Mouse (Mus musculus) lung, postnatal 4 days (tissue): ENCODE measurements around the gene Add3.
A peak's percentile ranks its signal among the peaks of the same experiment; 100 is the strongest.

Source experiments
- DNase-seq, 2 experiments: peaks; one replicate each; pipeline ENCODE4 v3.0.0; 2021

The Add3 gene

DNA sequence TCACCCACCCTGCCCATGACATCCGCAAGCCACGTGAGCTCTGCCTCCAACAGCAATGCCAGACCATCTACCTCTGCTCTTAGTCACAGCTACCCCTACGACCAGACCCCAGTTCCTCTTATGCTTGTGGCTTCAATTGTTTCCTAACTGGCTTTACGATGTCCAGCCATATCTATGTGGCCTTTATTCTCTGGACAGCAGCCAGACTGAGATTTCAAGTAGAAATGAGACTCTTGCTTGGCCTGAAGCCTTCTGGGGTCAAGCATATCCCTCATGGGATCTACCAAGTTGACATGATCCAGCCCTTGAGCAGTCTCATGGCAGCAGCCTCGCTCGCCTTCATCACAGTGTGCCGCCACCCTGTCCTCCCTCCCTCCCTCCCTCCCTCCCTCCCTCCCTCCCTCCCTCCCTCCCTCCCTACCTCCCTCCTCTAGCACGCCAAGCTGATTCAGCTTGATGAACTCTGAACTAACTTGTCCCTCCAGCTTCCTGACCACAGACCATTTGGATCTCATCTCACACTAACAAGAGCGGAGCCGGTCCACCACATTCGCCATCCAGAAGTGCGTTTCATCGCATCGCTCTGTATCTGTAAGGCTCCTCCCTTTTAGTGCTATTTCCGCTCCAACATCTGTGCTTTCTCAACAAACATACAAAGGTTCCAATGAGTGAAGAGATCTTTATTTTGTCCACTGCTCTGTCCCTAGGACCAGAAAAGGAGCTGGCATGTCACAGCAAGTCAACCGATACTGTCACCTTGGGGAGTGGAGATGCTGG, 9.7 kb upstream of the Add3 start:
- peak in 1 of 2 experiments; percentile 22 for DNase-seq

DNA sequence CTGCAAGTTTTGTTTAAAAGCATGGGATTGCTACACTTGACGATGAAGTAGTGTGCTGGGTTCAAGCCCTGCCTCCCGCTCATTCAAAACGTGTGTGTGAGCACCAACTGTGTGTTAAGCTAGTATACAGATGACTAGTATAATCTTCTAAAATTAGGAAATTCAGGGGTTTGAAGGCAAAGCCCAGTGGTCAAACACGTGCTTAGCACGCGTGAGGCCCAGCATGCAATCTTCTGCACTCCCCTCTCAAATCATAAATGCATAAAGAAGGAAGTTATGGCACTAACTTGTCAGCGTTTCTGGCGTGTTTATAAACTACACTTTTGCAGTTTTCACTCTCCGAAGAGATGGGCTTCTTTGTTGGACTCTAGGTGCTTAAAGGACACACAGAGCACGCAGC, 7.8 kb upstream of the Add3 start:
- no peak for DNase-seq

DNA sequence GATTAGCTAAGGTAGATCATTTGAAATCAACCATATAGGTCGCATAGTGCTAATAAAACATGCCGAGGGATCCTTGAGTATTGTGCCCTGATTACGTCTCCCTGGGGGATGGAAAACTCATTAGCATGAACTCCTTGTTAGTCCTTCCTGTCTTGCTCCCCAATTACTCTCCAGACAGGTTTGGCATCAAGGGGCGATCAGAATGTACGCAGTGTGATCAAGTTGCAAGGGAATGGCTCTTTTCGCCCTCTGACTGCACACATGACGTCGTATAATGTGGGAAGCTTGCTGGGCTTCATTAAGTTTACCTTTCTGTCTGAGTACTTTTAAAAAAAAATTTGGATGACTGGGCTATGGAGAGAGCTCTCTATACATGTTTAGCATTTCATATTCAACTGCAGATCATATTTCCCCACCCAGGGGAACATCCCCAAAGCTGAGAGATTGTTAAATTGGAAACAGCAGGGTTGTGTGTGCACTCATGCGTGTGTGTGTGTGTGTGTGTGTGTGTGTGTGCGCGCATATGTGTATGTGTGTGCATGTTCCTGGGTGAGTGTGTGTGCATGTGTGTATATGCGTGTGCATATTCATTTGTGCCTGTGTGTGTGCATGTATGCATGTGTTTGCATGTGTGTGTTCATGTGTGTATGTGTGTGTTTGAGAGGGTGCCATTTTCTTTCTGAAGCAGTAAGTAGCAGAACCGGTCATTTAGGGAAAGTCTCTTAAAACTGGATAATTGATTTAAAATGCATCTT, 3.7 kb upstream of the Add3 start:
- no peak for DNase-seq

DNA sequence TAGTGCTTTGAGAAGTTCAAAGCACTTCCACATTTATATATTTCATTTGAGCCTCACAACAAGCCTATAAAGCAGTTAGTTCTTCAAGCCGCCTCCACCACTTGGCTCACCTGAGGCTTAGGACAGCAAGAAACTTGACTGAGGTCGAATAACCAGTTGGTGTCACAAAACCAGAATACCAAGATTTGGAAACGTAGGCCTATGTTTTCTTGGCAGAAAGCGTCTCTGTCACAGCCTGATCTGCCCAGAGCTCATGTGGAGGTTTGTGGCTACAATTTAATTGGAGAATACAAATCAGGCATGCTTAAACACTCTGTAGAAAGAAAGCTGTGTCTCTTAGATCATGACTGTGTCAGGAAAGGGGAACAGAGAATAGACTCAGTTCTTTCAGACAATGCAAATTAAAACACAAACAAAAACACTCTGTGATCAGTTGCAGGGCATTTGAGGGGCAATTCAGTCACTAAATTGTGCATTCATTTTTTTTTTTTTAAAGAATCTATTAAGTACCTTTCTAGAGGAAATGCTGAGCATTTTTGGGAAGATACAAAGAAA, 3.0 kb upstream of the Add3 start:
- no peak for DNase-seq

DNA sequence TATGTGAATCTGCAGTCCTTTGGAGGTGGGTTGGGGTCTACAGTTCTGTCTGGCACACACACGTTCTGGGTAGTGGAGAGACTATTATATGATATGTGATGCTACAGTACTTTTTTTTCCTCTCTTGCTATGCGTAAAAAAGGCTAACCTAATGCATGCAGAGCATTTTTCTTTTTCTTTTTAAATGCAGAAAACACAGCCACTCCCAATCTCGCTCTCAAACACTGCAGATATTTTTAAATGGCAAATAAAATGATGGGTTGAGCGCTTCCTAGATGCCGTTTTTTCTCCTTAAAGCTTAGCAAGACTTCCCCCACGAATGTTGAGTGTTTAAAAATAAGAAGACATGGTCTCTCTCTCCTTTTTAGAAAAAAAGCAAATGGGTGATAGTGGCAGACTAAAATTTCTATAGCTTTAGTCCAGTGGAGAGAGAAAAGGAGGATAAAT, 584 bp downstream of the Add3 start:
- DNase-seq: no peak

DNA sequence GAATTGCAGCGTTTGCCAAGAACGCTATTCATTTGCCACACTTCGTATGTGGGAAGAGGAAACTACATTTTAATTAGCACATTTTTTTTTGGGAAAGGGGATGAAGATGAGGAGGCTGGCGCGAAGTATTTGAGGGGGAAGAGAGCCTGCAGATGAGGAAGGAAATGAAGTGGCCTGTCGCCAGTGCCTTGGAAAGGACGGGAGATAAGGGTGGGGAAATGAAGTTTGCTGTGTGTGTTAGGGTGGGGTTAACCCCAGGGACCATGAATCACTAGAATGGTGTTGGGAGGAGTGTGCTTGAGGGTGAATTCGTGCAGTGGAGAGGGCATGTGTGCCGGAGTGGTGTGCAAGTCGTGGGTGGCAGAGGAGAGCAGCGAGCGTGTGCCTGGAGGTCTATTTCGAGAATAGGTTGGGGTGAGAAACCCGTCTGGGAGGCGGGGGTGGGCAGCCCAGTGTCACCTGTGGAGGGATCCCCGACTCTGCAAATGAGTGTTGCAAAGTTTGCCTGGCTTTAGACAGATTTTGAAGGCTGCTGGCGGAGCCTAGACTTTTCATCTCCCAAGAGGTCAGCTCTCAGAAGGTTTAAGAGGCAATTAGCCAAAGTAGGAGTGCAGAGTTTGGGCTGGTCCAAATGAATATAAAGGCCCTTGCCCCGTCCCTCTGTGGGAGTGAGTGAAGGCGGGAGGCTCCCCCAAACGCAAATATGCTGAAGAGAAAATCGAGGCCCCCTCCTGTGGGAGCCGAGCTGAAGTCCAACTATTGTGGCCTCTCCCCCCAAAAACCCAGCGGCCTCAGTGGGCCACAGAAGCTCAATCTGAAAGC, 1.2 kb downstream of the Add3 start:
- peak; percentile 62 for DNase-seq

DNA sequence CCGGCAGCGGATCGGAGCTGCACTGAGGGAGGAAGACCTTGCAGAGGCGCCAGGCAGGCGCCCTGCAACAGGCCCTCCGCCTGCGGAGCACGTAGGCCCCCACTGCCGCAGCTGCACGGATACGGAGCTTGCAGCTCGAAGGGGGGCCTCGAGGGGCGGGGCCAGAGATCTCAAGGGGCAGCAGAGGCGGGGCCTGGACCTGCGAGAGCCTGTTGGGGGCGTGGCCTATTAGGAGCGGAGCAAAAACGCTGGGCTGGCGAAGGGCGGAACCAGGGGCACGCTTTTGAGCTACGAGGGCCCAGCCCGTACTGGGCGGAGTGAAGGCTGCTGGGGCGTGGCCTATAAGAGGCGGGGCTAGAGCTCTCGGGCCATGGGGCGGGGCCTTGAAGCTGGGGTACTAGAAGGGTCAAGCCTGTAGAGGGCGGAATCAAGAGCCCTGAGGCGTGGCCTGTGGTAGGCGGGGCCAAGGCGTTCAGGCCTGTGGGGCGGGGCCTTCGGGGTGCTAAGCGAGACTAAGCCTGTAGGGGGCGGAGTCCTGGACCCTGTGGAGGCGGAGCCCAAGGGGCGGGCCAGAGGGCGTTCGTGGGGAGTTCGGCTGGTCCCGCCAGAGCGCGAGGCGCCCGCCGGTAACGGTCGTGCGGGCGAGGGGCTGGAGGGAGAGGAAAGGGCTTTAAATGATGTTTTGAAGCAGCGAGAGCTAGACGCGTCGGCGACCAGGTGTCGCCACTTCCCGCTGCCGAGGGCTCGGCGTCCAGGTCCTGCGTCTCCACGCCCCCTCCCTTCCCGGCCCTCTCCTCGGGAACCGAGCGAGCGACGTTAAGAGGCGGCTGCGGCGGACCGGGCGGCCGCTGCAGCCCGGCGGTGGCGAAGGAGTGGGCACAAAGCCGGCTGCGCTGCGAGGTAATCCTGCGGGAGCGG, 2.2 kb downstream of the Add3 start:
- peak; percentile 100 for DNase-seq

DNA sequence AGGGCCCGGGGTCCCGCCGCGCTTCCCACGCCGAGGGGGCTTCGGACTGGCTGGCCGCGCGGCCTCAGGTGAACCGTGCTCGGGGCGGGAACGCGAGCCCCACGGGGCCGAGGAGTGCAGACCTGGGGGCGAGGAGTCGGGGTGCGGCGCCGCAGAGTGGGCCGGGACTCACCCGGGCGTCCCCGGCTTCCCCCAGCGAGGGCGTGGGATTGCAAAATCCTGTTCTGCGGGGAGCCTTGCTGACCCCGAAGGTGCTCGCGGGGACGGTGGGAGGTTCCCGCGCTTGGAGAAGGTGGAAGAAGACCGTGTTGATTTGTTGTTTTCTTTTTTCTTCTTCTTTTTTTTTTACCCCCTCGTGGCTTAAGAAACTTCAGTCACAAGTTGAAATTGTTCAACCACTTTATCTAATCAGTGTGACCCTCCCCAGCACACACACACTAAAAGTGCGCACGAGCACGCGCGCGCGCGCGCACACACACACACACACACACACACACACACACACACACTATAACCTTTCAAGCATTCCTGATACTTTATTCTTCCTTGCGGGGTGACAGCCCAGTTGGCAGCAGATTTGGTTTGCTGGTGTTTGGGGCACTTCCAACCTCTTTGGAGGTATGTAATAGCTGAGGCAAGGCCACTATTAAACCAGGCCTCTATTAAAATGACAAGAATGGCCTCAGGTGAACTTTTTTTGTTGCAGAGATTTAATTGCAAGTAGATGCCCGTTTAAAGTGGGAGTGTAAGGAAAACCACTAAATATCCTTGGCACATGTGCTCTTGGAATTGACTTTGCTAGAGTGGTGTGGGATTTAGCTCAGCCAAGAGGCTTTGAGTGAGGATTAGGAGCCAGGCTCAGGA, 3.1 kb downstream of the Add3 start:
- peak; percentile 43 to 64 for DNase-seq

DNA sequence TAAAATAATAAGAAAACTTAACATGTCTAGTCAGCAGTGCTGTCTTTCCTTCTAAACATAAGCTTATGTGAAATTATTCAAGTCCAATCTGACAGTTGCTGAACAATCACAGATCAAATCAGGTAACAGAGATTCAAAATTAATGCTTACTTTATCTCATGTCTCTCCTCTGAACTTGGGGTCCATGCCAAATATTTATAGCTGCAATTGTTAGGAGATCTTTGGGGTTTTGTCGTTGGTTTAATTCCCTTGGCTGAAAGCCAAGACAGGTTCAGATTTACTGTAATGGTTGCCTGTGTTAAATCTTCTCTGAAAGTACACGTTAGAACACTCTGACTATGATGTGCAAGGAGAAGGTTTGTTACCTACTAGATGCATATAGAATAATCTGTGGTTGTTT, 4.8 kb downstream of the Add3 start:
- DNase-seq: no peak

DNA sequence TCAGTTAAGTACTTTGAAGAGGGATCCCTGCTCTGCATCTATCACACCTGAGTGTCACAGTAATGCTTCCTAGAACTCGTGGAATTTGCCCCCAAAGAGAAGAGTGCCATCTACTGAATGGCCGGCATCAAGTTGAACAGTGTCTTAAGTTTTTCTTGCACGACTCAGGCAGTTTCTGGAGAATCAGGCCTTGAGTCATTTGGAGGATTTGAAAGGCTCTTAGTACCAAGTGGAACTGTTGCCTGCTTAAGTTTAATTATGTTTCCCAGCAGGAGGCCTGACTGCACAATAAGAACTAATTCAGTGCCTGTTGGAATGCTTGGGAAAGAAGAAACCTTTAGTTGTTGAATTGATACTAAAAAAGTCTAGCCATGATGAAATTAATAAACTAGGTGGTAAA, 9.1 kb downstream of the Add3 start:
- DNase-seq: no peak

DNA sequence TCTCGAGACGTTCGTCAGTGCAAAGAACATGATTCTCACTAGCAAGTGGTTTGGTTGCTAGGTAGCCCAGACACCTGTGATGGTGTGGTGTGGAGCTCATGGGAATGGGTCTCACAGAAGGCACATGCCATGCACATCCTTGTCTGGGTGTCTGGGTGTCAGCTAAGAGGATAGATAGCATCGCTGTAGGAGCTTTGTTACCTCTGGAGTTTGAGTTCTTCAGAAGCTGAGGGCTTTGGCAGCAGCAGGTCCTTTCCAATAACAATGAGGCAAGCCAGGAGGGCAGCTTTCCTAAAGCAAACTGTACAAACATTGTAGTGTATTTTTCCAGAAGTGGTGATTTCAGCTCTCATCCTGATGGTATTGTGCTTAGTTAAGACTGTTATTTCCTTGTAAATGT, 12.2 kb downstream of the Add3 start:
- no peak for DNase-seq

DNA sequence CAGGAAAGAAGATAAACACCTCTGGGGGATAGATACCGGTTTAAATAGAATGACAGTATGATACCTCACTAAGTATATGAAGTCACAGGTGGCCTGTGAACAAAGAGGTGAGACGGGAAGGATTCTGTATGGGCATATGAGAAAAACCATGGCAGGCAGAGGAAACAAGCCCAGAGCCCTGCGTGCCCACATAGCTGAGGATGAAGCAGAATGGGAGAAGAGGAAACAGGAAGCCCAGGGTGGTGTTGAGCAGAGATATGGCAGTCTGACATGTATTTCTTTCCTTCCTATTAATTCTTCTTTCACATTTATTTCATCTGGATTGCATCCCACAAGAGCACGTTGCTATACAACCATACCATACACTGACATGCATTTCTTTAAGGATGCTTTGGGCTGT, 12.9 kb downstream of the Add3 start:
- DNase-seq: no peak

DNA sequence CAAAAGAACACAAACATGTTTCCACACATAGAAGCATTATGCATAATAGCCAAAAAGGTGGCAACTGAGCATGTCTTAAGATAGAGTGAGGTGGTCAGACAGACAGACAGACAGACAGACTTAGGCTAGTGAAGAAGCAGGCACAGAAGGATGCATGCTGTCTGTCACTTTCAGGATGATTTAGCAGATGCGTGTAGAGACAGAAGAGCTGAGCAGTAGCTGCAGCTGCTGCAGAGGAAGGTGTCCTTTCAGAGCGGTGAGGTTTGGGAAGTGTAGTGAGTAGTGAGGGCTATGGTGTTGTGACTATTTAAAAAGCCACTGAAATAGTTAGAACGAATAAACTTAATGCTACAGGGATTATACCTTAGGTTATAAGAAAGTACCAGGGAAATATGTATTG, 13.9 kb downstream of the Add3 start:
- DNase-seq: no peak

DNA sequence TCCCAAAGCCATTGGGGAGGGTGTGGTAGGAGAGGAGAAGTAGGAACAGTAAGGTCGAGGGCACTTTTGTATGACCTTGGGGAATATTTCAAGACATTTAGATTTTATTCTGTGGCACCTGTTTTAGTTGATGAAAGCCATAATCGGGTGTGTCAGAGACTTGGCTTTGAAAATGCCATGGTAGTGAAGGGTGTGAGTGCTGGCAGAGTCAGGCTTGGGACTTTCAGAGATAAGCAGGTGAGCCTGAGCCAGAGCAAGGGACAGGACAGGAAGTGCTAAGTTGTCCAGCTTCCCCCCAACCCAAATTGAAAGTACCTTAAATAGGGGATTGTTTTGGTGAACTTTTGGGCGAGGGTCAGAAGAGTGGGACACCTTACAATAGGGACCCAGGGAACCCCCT, 16.1 kb downstream of the Add3 start:
- no peak for DNase-seq

DNA sequence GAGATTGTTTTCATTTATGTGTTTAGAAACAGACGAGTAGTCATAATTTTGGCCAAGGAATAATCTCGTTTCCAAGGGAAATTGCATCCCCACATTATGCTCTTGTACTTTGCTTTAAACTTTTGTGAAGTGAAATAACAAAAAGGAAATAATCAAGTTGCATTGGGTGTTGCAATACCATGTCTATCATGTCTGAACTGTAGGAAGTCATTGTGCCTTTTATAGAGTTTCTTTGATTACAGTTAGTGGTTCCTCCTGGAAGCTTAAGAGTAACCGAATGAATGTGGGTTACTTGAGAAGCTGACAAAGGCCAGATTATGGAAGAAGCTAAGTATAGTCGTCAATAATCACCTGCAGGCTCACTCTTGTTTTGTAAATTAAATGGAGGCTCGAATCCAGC, 16.9 kb downstream of the Add3 start:
- DNase-seq: no peak

DNA sequence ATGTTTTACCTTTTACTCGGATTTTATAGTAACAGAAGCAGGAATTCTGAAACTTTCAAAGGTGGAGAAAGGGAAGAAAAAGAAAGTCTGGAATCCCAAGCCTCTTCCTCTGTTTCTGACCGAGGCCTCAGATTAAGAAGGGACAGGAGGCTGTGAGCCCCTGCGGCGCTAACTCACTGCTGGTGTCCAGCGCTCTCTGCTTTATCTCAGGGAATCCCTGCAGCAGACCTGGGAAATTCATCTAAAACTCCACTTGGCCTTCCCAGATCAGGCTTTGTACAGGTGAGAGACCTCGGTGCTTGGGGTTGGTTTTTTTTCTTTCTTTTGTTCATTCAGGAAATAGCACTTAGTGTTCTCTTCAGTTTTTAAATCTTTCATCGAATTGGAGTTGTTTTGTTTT, 19.1 kb downstream of the Add3 start:
- no peak for DNase-seq

DNA sequence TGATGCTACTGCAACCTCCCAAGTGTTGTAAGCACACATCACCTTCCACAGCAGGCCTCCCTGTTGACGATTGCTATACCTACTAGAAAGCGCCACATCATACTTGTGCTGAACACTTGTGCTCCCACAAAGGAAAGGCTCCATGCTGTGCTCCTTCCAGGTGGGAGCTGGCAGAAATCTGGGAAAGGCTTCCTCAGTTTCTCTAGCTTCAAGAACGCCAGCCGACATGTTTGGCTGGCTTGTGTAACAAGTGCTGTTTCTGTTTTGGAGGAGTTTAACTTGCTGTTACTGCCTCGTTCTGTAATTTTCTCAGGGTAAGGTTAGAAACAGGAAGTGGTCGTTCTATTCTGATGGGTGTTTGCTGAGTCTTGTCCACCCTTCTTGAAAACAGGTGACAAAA, 22.7 kb downstream of the Add3 start:
- DNase-seq: no peak

DNA sequence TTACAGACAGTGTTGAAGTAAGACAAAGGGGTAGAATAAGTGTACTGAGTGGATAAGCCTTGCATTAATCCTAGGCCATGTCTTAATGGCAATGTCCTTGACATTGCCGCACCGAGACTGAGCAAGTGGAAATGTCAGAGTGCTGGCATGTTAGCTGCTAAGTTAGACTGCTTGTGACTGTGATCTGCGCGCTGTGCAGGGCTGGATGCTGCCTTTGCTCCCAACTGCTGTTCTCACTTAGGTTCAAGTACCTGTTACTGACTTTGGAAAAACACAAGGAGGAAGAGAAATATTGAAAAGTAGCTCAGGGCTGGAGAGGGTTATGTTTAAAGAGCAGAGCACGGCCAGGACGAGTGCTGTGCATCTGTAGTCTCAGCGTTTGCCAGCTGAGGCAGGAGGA, 24.4 kb downstream of the Add3 start:
- no peak for DNase-seq

DNA sequence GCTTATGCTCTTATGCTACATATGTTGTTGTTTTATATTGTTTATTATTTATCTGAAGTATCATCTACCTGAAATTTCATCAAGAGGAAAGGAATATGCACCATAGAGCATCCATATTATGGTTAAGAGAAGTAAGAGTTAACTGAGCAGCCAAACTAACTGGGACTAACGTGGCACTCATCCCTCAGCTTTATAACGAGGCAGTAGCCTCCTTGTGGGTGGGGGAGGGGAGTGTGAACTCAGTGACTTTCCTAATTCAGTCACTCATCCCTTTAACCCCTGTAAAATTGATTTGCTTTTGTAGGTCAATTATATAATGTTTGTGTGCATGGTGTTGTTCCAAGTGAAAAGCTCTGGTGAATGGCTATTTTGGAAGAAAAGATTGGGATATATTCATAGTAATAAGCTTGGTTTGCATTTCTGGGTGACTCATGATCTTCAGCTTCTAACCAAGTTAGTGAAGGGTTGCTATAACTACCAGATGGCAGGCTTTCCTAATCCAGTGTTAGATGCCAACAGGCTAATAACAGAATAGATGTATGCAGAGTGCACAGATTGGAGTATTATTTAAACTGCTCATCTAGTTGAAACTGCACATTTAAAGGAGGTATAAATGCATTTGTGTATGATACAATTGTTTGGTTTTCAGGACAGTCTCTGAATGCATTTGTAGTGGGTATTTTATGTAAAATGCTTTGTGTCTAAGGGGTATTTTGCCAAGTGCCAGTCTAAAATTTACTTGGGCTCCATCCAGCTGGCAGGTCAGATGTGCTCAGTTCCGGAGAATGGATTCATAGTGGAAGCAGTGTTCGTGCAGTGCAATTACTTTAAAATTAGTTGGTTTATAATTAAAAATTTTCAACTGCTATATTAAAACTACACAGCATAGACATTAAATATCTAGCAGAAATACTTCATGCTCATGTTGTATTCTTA, 25.3 kb downstream of the Add3 start:
- no peak for DNase-seq

DNA sequence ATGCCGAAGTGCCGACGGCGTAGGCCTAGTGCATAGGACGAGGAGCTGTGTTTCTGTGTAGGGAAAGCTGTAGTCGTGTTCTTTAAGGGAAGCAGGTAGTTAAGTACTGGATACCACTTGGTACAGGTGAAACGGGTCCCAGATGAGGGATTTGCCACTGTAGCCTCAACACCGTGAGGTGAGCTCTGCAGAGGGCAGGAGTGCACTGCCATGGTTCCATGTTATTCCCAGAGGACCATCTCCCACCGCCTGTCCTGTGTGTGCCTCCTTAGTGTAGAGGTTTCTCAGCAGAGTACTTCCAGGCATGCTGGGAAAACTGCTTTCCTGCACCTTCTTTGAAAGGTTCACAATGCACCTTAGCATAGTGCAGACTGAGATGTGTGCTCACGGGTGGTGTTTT, 26.1 kb downstream of the Add3 start:
- DNase-seq: no peak
